Mouse (Mus musculus) C2C12 (cell line): ENCODE results near the gene 4933425L06Rik. TPM values are rescaled to one million over a fixed set of nuclear protein-coding genes. Genes with fewer than 3 reads are reported as not detected.

Experiments used
- H3K27me3 ChIP-seq: one replicate; pipeline ENCODE4 v1.6.1; 2011; ENCODE audit not compliant: control insufficient read depth, insufficient read depth, insufficient read length
- H3K36me3 ChIP-seq: one replicate; pipeline ENCODE4 v1.6.1; 2011; ENCODE audit not compliant: control insufficient read depth, insufficient read depth
- H3K4me3 ChIP-seq: one replicate; pipeline ENCODE4 v1.5.1; 2011; ENCODE audit warnings: mild to moderate bottlenecking, control low read depth; ENCODE audit not compliant: poor library complexity, insufficient read depth, severe bottlenecking
- H3K79me2 ChIP-seq: one replicate; pipeline ENCODE4 v1.6.1; 2011; ENCODE audit not compliant: control insufficient read depth, insufficient read depth
- H3K79me3 ChIP-seq: one replicate; pipeline ENCODE4 v1.6.1; 2011; ENCODE audit warnings: low read depth, control low read depth
- H3ac ChIP-seq: one replicate; pipeline ENCODE3; 2011; ENCODE audit warnings: low read depth; ENCODE audit not compliant: control insufficient read depth, insufficient read length
- CEBPB ChIP-seq: IDR thresholded peaks from one replicate; pipeline ENCODE4 v1.6.1; 2011; ENCODE audit warnings: low read depth, mild to moderate bottlenecking, control low read depth, moderate library complexity
- CTCF ChIP-seq: IDR thresholded peaks from one replicate; pipeline ENCODE4 v1.5.1; 2011; ENCODE audit not compliant: control insufficient read depth, insufficient read depth, insufficient read length
- FOSL1 ChIP-seq: IDR thresholded peaks from one replicate; pipeline ENCODE4 v1.8.0; 2011; ENCODE audit warnings: mild to moderate bottlenecking, low read length; ENCODE audit not compliant: poor library complexity, insufficient read depth, severe bottlenecking
- MAX ChIP-seq: IDR thresholded peaks from one replicate; pipeline ENCODE4 v1.6.1; 2011; ENCODE audit warnings: mild to moderate bottlenecking, control low read depth
- MYOD1 ChIP-seq: IDR thresholded peaks from one replicate; pipeline ENCODE4 v1.6.1; 2011; ENCODE audit warnings: low read depth; ENCODE audit not compliant: control insufficient read depth, insufficient read length
- MYOG ChIP-seq: IDR thresholded peaks from one replicate; pipeline ENCODE4 v1.6.1; 2011; ENCODE audit not compliant: control insufficient read depth, insufficient read length; ENCODE audit errors: extremely low read depth
- USF1 ChIP-seq: IDR thresholded peaks from one replicate; pipeline ENCODE4 v1.6.1; 2011; ENCODE audit warnings: low read depth, mild to moderate bottlenecking, control low read depth, moderate library complexity
- polyA plus RNA-seq: library from polyadenylated mRNA; unstranded; fragments of >200 nt; fragmentation: generic; extraction: Trizol; gene quantifications from one replicate; pipeline ENCODE4 v1.2.1, GENCODE M21; 2012; ENCODE audit warnings: missing spikeins

The 4933425L06Rik gene
- polyA plus RNA-seq, 1 experiment, result not detected

GRCm38 (mm10) chr13:105122092-105122491 lies 40.2 kb downstream of the 4933425L06Rik start:
- no peaks in the 10 kb centered on the region for H3K79me3 ChIP-seq
- H3K4me3 ChIP-seq, result no peak overlapping the region
- TF ChIP-seq MAX (no peak), CTCF (no peak), MYOD1 (no peak), USF1 (no peak), MYOG (no peak), FOSL1 (no peak), CEBPB (no peak)
- H3K79me2 ChIP-seq, result no peaks in the 10 kb centered on the region
- no peaks in the 10 kb centered on the region for H3K27me3 ChIP-seq
- no peak overlapping the region for H3ac ChIP-seq
- H3K36me3 ChIP-seq, result no peaks in the 10 kb centered on the region

GRCm38 (mm10) chr13:105130080-105130479 lies 48.2 kb downstream of the 4933425L06Rik start:
- Histone ChIP-seq H3K4me3 (no peak overlapping the region), H3K79me3 (no peaks in the 10 kb centered on the region), H3K79me2 (no peaks in the 10 kb centered on the region), H3K36me3 (no peaks in the 10 kb centered on the region), H3K27me3 (no peaks in the 10 kb centered on the region), H3ac (no peak overlapping the region)
- TF ChIP-seq MYOD1 (no peak), CTCF (no peak), CEBPB (no peak), FOSL1 (no peak)

GRCm38 (mm10) chr13:105132370-105132769 lies 50.4 kb downstream of the 4933425L06Rik start:
- Histone ChIP-seq H3K79me3 (no peaks in the 10 kb centered on the region), H3K79me2 (no peaks in the 10 kb centered on the region), H3K27me3 (no peaks in the 10 kb centered on the region), H3K4me3 (no peak overlapping the region), H3K36me3 (no peaks in the 10 kb centered on the region), H3ac (no peak overlapping the region)
- TF ChIP-seq MAX (no peak), USF1 (no peak), CTCF (no peak), MYOG (no peak), MYOD1 (no peak), CEBPB (no peak), FOSL1 (no peak)

- Histone ChIP-seq H3K79me3 (no peaks in the 10 kb centered on the region), H3K27me3 (no peaks in the 10 kb centered on the region), H3K79me2 (no peaks in the 10 kb centered on the region), H3K36me3 (no peaks in the 10 kb centered on the region), H3K4me3 (no peak overlapping the region), H3ac (no peak overlapping the region)
- TF ChIP-seq MAX (no peak), FOSL1 (no peak), CTCF (no peak), MYOD1 (no peak), CEBPB (no peak), USF1 (no peak), MYOG (no peak)
These were observed 50.9 kb downstream of the 4933425L06Rik start for GRCm38 (mm10) chr13:105132776-105133175.

GRCm38 (mm10) chr13:105134397-105134796 lies 52.5 kb downstream of the 4933425L06Rik start:
- TF ChIP-seq FOSL1, result no peak
- no peak for TF ChIP-seq USF1
- TF ChIP-seq MYOG, result no peak
- no peak for TF ChIP-seq MAX
- no peak for TF ChIP-seq CTCF
- TF ChIP-seq CEBPB, result no peak
- no peak for TF ChIP-seq MYOD1
- Histone ChIP-seq H3K79me2 (no peaks in the 10 kb centered on the region), H3K4me3 (no peak overlapping the region), H3ac (no peak overlapping the region), H3K36me3 (no peaks in the 10 kb centered on the region), H3K79me3 (no peaks in the 10 kb centered on the region), H3K27me3 (no peaks in the 10 kb centered on the region)

- Histone ChIP-seq H3ac (no peak overlapping the region), H3K36me3 (no peaks in the 10 kb centered on the region), H3K79me2 (no peaks in the 10 kb centered on the region), H3K4me3 (no peak overlapping the region), H3K27me3 (no peaks in the 10 kb centered on the region), H3K79me3 (no peaks in the 10 kb centered on the region)
- no peak for TF ChIP-seq MYOD1
- no peak for TF ChIP-seq MYOG
- no peak for TF ChIP-seq CEBPB
- TF ChIP-seq MAX, result no peak
- TF ChIP-seq FOSL1, result no peak
These were observed 58.0 kb downstream of the 4933425L06Rik start for GRCm38 (mm10) chr13:105139881-105140280.
